Mouse (Mus musculus) olfactory bulb, adult 2 months (tissue): ENCODE data around the gene Adcyap1r1.

Experiments
- CTCF ChIP-seq: fragments of 200-500 bp; IDR thresholded peaks from 2 replicates; pipeline ENCODE4 v1.5.1; 2012; ENCODE audit warnings: low read depth, mild to moderate bottlenecking, low read length, moderate library complexity; ENCODE audit not compliant: insufficient read depth
- POLR2A ChIP-seq: fragments of 200-500 bp; IDR thresholded peaks from 2 replicates; pipeline ENCODE4 v1.6.1; 2012; ENCODE audit warnings: mild to moderate bottlenecking, low read depth, low read length, moderate library complexity; ENCODE audit not compliant: insufficient read depth

GRCm38 (mm10) chr6:55453548-55453947 lies 1.8 kb downstream of the Adcyap1r1 start:
- TF ChIP-seq POLR2A (no peak), CTCF (no peak)
